Mouse (Mus musculus) adrenal gland, postnatal 4 days (tissue): ENCODE results near the gene Padi3. TPM values are rescaled to one million over a fixed set of nuclear protein-coding genes. Genes with fewer than 3 reads are reported as not detected.

ENCODE experiments used
- DNase-seq, 2 experiments: peaks; one replicate each; pipeline ENCODE4 v3.0.0; 2021 to 2022; ENCODE audit warnings: low spot score in 2 of 2, mixed read lengths in 2 of 2
- long read RNA-seq, 2 experiments: library from polyadenylated mRNA; stranded (forward); transcript quantifications; one replicate each; pipeline ENCODE4 v2.0.0; 2021
- total RNA-seq, 2 experiments: library from RNA; stranded (reverse); gene quantifications; 2 replicates each; pipeline ENCODE4 v1.2.3; 2021

Padi3 gene
- total RNA-seq: not detected
- long read RNA-seq, experiment 1: 0 reads
- long read RNA-seq, experiment 2: 0 reads

DNA sequence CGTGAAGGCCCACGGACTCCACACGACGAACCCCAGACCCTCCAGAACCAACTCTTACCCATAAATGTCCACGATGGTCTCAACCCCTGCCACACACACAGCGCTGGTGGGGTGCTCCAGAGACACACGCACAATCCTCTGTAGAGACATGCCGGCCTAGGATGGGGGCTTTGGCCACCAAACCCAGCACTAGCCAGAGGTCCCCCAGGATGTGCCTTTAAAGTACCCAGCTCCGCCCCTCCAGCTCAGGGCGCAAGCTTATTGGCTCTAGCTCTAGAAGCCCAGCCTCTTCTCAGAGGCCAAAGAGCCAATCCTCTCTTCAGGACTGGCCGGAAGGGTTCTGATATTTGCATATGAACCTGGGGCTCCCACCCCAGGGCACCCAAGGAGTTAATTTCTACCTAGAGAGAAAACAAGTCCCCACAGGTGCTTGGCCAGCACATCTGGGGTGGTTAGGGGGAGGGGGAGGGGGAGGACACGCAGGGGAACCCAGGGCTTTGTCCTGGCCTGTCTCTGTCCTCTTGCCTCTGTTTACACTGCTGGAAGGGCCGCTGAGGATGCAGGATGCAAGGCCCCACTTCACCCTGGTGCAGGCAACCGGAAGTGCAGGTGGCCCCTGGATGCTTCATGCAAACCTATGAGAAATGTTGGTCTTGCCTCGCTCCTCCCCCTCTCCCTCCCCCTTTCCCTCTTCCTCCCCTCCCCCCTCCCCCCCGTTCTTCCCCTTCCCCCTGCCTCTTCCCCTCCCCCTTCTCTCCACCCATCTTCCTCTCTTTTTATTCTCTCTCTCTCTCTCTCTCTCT, at the start of gene Padi3:
Gene Padi3, minus strand, starts transcription at position 191 of the 803 bp plus-strand sequence.
- no peak for DNase-seq

DNA sequence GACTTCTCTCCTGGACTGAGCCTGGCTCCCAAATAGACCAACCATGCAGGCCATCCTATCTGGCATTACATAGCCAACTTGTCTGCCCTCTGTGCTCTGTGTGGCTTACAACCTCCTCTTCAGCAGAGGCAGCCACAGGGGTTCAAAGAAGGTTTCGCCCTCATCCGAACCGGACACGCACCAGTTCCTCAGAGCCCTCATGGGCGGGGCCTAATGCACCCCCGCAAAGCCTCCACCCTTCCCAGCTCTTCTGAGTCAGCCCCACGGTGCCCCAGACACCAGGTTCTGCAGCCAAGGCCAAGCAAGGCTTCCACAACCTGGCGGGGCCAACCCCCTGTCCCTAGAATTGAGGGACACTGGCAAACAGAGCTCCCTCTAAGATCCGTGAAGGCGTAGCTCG, 48.8 kb upstream of the Padi3 start:
- no peak for DNase-seq

DNA sequence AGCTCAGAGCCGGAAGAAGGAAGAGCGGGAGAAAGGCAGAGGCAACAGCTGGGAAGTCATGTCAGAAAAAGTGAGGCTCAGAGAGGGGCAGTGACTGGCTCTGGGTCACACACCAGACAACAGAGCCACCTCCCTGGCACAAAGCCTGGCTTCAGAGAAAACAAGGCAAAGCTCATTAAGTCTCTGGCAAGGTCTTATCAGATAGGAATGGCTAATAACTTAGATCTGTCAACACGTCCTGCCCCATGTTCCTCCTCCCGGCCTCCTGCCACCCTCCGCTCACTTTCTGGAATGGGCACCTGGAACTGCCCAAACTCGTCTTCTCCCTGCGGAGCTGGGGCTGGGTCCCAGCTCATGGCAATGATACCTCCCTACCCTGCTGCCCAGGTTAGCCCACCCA, 47.4 kb upstream of the Padi3 start:
- no peak for DNase-seq

DNA sequence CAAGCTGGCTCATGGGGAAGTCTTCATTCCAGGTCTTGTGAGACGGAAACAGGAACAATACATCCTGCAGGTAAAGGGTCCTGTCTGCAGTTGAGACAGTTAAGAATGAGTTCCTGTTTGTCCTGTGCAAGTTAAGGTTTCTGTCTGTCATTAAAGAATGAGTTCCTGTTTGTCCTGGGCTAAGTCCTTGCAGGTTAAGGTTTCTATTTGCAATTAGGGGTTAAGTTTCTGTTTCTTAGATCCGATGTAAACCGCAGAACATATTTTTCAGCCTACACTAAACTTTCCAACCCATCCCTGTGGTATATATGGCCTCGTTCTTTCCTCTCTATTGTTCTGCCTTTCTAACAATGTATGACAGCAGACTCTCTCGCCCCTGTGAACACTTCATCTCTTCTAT, 46.6 kb upstream of the Padi3 start:
- DNase-seq: no peak

DNA sequence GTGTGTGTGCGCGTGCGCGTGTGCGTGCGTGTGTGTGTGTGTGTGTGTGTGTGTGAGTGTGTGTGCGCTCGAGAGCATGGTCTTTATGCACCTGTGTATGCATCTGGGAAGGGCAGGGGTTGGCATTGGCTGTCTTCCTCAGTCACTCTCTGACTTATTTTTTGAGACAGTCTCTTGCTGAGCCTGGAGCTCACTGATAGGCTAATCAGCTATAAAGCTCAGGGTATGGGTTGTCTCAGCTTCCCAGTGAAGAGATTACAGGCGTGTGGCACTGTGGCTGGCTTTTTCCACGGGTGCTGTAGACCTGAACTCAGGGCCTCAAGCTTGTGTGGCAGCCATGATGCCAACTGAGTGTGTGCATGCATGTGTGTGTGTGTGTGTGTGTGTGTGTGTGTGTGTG, 44.7 kb upstream of the Padi3 start:
- DNase-seq: no peak

DNA sequence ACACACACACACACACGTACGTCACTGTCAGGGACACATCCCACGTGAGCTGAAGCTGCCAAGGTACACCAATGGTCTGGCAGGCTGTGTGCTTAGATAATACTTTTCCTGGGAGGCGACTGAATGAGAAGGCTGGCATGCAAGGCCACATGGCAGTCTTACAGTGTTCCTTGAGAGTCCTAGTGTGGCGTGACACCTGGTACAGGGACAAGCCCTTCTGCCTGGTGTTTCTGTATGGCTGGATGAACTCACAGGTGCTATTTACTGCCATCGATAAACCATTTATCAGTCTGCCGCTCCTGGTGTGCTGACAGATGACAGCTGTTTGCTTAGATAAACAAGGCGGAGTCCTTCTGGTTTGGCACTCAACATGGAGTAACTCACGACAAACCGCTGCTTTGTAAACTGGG, 44.0 kb upstream of the Padi3 start:
- DNase-seq: no peak

DNA sequence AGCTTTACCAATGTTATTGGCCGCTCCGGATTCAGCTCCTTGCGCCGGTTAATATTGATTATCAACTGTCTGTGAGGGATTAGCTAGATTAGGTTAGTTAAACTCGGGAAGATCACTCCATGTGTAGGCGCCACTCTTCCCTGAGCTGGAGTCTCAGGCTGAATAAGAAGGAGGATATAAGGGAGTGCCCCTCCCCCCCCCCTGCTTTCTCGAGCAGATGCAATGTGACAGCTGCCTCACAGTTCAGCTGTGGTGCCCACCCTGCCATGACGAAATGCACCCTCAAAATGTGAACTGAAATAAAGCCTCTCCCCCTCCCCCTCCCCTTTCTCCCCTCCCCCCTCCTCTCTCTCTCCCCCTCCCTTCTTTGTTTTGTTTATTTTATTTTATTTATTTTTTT, 43.2 kb upstream of the Padi3 start:
- no peak for DNase-seq

DNA sequence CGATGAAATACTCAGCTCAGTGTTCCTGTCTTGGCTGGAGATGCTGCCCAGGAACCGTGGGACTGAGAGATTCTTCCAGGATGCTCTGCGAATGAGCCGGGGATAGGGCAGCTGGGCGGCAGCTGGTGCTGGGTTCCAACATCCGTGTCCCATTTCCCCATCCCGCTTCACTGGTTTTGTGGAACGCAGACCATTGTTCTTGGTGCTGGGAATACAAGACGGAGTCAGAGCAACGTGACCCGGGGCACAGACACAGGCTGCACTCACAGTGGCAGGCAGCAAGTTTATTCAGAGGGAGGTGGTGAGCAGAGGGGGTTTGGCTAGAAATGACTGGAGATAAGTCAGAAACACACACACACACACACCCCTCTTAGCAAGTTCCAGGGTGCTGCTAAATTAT, 38.9 kb upstream of the Padi3 start:
- no peak for DNase-seq

DNA sequence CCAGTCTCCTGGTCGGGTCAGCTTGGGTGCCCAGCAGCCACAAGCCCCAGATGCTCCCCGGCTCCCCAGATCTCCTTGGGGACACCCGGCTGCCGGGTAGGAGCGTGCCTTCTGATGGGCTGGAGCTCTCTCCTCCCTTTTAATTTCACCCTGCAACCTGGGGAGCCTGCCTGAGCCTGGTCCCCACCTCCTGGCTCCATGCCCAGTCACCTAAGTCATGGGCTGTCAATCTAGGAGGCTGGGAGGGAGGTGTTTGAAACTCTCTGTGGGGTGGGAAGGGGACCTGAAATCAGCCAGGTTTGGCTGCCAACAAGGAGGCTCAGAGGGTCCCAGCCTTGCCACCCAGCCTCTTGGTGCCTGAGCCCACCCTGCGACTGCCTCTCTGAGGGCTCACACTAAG, 35.2 kb upstream of the Padi3 start, which contains the start of gene Padi1:
Gene Padi1, minus strand, starts transcription at position 113 of the 400 bp plus-strand sequence.
- DNase-seq: no peak

DNA sequence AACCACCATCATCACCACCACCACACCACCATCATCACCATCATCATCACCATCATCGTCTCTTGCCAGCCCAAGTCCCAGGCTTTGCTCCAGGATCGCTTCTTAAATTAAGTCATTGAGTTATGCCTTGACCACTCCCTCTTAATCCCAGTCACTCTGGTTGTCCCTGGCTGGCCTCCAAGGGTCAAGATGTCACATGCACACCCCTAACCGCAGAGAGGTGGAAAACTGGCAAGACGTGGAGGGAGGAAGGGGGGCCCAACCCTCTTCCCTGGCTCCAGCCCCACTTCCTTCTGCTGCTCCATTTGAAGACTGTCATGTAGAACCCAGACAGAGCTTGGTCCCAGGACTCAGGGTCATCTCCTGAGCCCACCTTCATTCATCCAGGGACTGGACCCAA, 34.5 kb upstream of the Padi3 start:
- no peak for DNase-seq

DNA sequence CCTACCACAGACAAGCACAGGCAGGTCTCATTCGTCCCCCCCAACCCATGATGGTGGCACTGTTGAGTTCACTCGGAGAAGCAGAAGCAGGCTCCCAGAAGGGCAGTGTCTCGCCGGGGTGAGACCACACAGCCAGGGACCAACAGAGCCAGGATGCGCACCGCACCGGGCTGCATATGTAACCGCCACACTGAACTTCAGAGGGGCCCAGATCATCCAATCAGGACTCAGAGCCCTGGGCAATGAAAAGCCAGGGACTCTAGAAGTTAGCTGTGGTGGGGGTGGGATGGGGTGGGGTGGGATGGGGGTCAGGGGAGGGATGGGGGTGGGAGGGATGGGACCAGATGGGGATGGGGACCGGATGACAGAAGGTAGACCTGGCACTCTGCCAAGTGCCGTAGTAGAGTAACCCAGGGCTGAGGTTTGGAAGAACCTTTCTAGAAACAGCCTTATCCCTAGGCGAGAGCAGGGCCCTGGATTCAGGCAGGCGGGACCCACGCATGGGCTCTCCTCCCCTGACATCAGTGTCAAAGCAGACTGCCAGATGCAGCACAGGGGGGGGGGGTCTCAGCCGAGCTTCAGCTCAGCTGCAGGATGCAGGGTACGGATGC, 33.3 kb upstream of the Padi3 start:
- DNase-seq: no peak

DNA sequence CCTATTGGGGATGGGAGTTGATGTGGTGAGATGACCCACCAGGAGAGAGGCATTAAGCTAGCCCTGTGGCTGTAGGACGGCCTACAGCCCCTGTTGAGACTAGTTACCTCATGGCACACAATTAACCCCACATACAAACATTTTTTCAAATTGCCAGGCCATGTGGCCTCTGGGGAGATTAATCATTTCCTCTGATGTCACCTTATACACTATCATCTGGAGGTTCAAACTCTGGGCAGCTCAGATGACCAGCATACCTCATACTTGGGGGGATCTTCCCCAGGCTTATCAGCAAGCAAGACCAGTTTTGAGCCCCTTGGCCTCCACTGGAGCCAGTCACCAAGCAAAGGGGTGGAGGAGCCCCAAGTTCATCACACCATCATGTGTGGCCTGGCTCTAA, 32.5 kb upstream of the Padi3 start:
- no peak for DNase-seq

DNA sequence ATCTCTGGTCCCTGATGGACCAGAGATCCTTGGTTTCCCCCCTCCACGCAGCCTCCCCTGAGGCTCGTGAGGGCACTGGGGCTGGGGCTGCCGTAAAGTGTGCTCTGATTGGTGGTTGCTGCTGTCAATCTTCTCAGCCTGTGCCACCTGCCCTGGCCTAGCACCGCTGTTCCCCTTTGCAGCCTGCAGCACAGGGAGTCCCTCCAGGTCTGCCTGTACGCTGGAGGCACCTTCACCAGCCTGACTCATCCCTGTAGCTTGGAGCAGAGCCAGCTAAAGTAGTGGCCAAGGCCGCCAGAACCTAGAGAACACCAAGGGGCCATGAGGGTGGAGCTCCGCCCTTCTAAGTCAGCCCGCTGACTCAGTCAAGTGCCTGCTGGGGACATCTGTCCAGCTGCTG, 27.4 kb upstream of the Padi3 start:
- DNase-seq: peak; percentile 21 to 66

DNA sequence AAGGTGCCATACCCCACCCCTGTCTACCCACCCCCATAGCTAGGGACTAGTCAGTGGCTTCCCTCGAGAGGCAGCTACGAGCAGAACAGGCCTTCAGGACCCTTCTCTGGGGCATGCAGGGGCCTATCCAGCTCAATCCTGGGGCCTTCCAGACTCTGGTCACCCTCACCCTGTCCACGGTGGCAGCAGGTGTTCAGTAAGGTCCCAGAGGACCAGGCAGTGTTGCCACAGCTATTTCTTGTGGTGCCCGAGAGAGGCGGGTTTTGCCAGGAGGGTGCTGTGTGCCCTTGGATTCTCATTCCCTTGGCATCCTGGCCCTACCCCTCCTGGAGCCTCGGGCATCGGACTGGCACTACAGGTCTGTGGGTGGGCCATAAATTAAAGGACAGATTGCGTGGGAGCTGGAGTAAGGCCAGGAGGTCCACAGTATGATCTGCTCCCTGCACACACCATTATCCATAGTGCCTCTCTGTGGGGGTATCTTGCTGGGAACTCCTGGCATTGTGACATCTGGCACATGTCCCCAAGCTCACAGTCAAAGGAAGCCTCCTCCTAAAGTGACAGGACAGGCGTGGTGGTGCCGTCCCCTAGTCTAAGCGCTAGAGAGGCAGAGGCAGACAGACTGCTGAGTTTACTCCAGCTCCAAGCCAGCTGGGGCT, 25.9 kb upstream of the Padi3 start:
- DNase-seq: no peak

DNA sequence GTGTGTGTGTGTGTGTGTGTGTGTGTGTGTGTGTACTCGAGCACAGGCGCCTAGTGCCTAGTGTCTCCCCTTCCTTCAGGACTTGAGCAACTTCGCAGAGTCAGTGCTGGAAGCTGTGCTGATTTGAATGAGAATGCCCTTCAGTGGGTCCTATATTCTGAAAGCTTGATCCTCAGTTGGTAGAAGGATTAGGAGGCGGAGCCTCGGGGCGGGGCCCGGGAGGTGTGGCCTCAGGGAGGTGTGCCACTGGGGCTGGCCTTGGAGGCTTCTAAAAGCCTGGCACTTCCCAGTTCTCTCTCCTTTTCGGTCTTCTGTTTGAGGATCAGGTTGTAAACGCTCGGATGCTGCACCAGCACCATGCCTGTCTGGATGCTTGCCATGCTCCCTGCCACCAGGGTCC, 25.2 kb upstream of the Padi3 start:
- DNase-seq: no peak

DNA sequence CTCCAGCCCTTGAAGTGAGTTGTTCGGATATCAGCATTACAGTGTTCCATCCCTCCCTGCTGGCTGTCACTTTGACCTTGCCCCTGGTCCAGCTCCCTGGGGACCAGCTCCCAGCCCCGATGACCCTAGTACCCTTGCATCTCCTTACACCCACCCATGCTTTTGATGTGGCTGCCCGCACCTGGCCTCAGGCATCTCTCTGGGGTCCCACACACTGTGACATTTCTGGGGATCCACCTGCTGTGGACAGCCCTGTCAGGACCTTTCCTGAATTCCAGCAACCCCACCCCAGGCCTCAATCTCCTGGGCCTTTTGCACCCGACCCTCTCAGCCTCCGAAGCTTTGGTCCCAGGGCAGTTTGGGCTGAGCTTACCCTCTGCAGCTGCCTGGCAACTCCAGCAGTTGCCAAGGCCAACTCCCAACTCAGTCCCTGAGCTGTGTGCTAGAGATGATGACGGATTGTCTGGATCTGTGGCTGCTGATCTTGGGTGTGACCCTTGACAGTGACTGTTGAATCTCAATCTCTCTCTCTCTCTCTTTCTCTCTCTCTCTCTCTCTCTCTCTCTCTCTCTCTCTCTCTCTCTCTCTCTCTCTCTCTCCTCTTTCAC, 24.0 kb upstream of the Padi3 start:
- DNase-seq: no peak

DNA sequence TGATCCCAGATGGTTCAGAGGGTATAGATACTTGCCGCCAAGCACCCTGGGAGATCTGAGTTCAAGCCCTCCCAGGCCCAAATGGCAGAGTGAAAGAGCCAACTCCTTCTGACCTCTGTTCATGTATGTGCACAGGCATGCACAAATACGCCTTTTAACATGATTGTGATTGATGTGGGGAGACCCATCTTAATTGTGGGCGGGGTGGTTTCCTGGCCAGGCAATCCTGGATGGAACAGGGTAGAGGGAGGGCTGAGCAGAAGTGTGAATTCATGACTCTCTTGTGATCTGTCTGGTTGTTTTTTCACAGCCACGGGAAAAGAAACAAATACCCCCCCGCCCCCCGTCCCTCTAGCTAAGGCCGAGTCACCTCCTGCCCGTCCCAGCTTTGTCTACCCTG, 22.4 kb upstream of the Padi3 start:
- no peak for DNase-seq

DNA sequence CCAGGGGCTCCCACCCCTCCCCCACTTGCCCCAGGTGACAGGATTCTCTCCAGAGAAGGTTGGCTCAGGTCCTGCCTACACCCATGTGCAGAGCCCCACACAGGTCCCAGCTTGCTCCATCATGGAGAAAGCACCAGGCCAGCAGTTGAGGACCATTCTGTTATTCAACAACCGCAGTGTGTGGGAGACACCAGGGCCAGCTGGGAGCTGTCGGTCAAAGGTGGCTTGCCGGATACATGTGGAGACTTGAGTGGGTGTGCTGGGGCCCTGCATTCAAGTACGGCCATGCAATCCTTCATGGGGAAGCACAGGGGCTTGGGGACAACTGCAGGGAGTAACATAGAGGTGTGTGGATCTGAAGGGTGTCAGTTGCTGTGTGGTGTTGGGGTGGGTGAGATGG, 21.4 kb upstream of the Padi3 start:
- DNase-seq: no peak

DNA sequence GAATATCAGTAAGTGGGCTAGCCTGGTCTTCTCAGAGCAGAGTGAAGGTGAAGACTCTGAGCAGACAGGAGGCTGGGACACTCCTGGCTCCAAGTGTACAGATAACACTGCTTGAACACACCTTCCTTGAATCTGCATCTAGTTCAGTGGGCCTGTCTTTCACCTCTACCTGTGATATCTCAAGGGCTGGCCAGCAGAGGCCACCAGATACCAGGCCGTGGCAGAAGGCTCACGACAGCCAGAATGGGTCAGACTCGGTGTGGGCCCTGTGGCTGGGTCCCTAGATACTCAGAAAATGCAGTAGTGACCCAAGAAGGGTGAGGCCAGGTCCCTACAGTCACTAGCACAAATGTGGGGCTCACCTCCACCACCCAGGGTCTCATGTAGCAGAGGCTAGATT, 16.8 kb upstream of the Padi3 start:
- DNase-seq: no peak

DNA sequence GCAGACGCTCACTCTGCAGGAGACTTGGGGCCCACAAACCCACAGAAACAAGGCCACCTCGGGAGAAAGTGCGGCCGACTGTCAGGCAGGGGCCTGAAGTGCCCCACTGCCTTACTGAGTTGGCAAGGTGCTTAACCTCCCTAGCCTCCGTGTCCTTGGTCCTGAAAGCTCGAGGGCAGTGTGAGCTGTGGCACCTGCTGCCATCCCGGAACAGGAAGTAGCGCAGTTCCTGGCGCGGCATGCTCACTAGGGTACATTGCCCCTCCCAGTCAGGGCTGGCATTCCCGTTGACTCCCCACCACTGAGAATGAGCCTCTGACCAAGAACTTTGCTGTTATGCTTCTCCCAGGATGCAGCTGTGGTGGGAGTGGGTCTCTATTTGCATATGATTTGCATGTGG, 15.5 kb upstream of the Padi3 start:
- no peak for DNase-seq

DNA sequence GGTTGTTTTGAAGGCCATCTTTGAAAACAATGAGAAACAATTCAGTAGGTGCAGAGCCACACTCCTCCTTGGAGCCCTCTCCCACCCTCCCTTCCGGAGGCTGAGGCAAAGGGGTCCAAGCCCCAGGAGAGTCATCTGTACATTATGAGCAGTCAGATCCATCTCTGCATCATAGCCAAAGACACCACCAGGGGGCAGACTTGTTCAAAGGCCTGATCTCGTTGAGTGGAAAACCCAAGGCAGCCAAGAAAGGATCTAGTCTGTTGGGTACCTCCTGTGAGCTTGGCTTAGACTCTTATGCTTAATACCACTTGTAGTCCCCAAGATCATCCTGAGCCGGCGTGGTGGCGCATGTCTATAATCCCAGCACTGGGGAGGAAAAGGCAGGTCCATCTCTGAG, 11.5 kb upstream of the Padi3 start:
- DNase-seq: no peak

DNA sequence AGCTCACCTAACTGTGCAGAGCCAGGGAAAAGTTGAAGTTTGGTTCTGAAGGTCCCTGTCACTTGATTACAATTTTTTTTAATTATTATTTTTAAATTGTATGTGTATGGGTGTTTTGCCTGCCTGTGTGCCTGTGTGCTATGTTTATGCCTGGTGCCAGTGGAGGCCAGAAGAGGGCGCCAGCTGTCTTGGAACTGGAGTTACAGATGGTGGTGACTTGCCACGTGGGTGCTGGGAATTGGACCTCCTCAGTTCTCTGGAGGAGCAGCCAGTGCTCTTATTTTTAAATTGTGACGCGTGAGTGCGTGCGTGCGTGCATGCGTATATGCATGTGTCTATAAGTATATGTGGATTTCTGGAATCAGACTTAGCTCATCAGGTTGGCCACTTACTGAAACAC, 7.0 kb upstream of the Padi3 start:
- DNase-seq: no peak
